Mouse (Mus musculus) neural tube, embryonic 11.5 days (tissue): ENCODE measurements around the gene Psmd4. TPM values are rescaled to one million over a fixed set of nuclear protein-coding genes. Genes with fewer than 3 reads are reported as not detected.
A peak's percentile ranks its signal among the peaks of the same experiment; 100 is the strongest.

ENCODE experiments used
- ATAC-seq: fragments of 200-750 bp; cut with Nextera tagmentation; 2 replicates; pipeline ENCODE4 v1.8.0; 2017; ENCODE audit warnings: moderate number of reproducible peaks, mild to moderate bottlenecking, moderate TSS enrichment, moderate library complexity; ENCODE audit not compliant: insufficient read depth, low FRiP score, low TSS enrichment
- DNase-seq: peaks from one replicate; pipeline ENCODE4 v3.0.0-alpha.2; 2015; ENCODE audit warnings: low spot score
- H3K27ac ChIP-seq: fragments of 300-500 bp; sonication (generic); 2 replicates; pipeline ENCODE4 v1.5.1; 2014; ENCODE audit warnings: low read depth, mild to moderate bottlenecking, low read length
- H3K27me3 ChIP-seq: fragments of 300-500 bp; sonication (generic); 2 replicates; pipeline ENCODE4 v1.6.1; 2014; ENCODE audit warnings: mild to moderate bottlenecking, low read length, mixed read lengths; ENCODE audit not compliant: control insufficient read depth, insufficient read depth
- H3K36me3 ChIP-seq: fragments of 300-500 bp; sonication (generic); 2 replicates; pipeline ENCODE4 v1.6.1; 2014; ENCODE audit warnings: mild to moderate bottlenecking, low read length, moderate library complexity, mixed read lengths; ENCODE audit not compliant: control insufficient read depth, insufficient read depth
- H3K4me1 ChIP-seq: fragments of 300-500 bp; sonication (generic); 2 replicates; pipeline ENCODE4 v1.6.1; 2014; ENCODE audit warnings: low read length, mixed read lengths; ENCODE audit not compliant: control insufficient read depth, insufficient read depth
- H3K4me2 ChIP-seq: fragments of 300-500 bp; sonication (generic); 2 replicates; pipeline ENCODE4 v1.6.1; 2014; ENCODE audit warnings: low read depth, mild to moderate bottlenecking, moderate library complexity
- H3K4me3 ChIP-seq: fragments of 300-500 bp; sonication (generic); 2 replicates; pipeline ENCODE4 v1.5.1; 2014; ENCODE audit warnings: low read depth, low read length
- H3K9ac ChIP-seq: fragments of 300-500 bp; sonication (generic); 2 replicates; pipeline ENCODE4 v1.6.1; 2014; ENCODE audit warnings: mild to moderate bottlenecking, low read length
- H3K9me3 ChIP-seq: fragments of 300-500 bp; sonication (generic); 2 replicates; pipeline ENCODE4 v1.6.1; 2016; ENCODE audit warnings: low read length; ENCODE audit not compliant: control insufficient read depth
- WGBS: fragments of 180-500 bp; shearing (Covaris S2); extraction: QIAGEN DNeasy Blood & Tissue Kit; methylation state at CpG from one replicate; pipeline ENCODE4 v1.1.7; 2014; 5-methylcytosine and 5-hydroxymethylcytosine counted together
- polyA plus RNA-seq: library from polyadenylated mRNA; unstranded; fragments of >200 nt; fragmentation: Nextera tagmentation; extraction: Ambion mirVana; gene quantifications from 2 replicates; pipeline ENCODE4 v1.2.1, GENCODE M21; 2014

Psmd4 gene
- polyA plus RNA-seq, 1 experiment from 2014 or later: 321 TPM

- no peak for DNase-seq
- no peaks in the 10 kb centered on the region for H3K4me1 ChIP-seq
- no peak overlapping the region for H3K9ac ChIP-seq
- H3K4me2 ChIP-seq: no peak overlapping the region
- H3K36me3 ChIP-seq: peaks cover 10% of the 10 kb centered on the region
- H3K27ac ChIP-seq: no peak overlapping the region
- 59% methylated on average over 10 of the region's 10 CpGs for WGBS
- H3K9me3 ChIP-seq: no peaks in the 10 kb centered on the region
- no peak for ATAC-seq
- H3K4me3 ChIP-seq: no peak overlapping the region
- no peaks in the 10 kb centered on the region for H3K27me3 ChIP-seq
Observed at GRCm38 (mm10) chr3:95054481-95055260, 12.3 kb upstream of the Psmd4 start.

DNA sequence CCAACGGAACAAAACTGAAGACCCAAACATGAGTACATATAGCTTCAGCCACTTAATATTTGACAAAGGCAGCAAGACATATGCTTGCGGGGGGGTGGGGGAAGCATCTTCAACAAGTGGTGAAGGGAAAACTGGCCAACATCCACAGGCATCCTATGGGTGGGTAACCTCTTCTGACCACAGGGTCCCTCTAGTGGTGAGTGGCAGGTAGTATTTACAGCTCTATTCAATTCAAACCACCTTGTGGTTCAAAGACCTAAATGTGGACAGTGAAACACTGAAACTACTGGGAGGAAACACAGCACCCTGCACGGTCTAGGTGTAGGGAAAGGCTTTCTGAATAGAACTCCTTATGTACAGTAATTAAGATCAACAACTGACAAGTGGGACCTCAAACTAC lies 11.3 kb upstream of the Psmd4 start:
- no peak for ATAC-seq
- Histone ChIP-seq H3K4me3 (no peak overlapping the region), H3K27ac (no peak overlapping the region), H3K27me3 (no peaks in the 10 kb centered on the region), H3K4me1 (no peaks in the 10 kb centered on the region), H3K36me3 (peaks cover 8% of the 10 kb centered on the region), H3K9ac (no peak overlapping the region), H3K9me3 (no peaks in the 10 kb centered on the region), H3K4me2 (no peak overlapping the region)
- WGBS: 46% methylated on average over 3 of the region's 3 CpGs
- DNase-seq: no peak

DNA sequence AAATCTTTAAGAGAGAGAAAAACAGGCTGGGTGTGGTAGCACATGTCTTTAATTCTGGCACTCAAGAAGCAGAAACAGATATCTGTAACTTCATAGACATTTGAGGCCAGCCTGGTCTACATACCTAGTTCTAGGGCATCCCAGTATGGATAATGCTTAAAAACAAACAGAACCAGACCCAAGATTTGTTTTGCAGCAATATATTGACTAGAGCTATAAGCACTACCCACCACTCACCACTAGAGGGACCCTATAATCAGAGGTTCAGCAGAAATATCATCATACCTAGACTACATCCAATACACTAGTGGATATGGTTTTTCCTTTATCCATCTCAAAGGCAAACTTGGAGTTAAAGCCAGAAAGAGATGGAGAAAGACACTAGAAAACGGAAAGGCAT lies 10.5 kb upstream of the Psmd4 start:
- Histone ChIP-seq H3K36me3 (peaks cover 4% of the 10 kb centered on the region), H3K4me3 (no peak overlapping the region), H3K9me3 (no peaks in the 10 kb centered on the region), H3K4me1 (no peaks in the 10 kb centered on the region), H3K27me3 (no peaks in the 10 kb centered on the region), H3K27ac (no peak overlapping the region), H3K4me2 (no peak overlapping the region), H3K9ac (no peak overlapping the region)
- DNase-seq (no peak), ATAC-seq (no peak)
- 48% methylated on average over 1 of the region's 1 CpGs for WGBS

DNA sequence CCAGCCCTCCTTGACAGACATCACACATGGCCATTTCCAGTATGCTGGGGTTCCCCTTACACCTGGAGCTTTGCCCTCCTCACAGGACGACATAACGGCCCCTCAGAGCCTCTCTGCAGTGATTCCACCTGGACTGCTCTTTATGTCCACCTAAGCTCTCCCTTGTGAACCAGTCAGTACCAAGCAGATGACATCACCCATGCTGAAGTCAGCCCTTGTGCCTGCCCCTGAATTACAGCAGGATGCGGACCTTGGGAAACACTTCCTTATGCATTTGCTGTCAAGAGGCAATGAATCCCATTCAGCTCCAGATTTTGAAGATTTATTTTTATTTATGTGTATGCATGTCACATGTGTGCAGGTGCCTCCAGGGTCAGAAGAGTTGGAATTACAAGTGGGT lies 5.5 kb upstream of the Psmd4 start:
- 73% methylated on average over 3 of the region's 3 CpGs for WGBS
- no peak for ATAC-seq
- no peaks in the 10 kb centered on the region for H3K9me3 ChIP-seq

DNA sequence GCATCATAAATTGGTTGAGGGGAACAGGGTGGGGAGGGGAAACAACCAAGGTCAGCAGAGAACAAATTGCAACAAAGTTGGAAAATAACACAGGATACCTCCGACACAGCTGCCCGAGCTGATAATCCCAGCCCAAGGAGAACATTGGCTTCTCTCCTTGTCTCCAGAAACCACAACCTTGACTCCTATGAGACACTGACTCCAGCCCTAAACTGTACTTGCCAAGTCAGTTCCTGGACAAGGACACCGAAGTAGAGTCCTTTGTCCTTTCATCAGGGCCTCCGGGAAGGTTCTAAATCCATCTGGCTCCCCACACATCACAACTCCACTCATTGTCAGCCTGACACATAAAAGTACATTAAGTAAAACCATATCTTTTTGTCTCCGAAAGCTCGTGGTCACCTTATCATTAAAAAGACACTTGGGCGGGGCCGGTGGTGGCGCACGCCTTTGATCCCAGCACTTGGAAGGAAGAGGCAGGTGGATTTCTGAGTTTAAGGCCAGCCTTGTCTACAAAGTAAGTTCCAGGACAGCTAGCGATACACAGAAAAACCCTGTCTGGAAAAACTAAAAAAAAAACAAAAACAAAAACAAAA lies 4.1 kb upstream of the Psmd4 start:
- Histone ChIP-seq H3K4me1 (peaks cover 1% of the 10 kb centered on the region), H3K9me3 (no peaks in the 10 kb centered on the region), H3K4me3 (no peak overlapping the region), H3K27ac (no peak overlapping the region), H3K36me3 (no peaks in the 10 kb centered on the region), H3K4me2 (no peak overlapping the region), H3K27me3 (no peaks in the 10 kb centered on the region), H3K9ac (no peak overlapping the region)
- ATAC-seq (no peak), DNase-seq (no peak)
- 89% methylated on average over 11 of the region's 11 CpGs for WGBS

More for the DNA sequence above, 5.5 kb upstream of the Psmd4 start:
- Histone ChIP-seq H3K27me3 (no peaks in the 10 kb centered on the region), H3K4me2 (no peak overlapping the region), H3K36me3 (no peaks in the 10 kb centered on the region), H3K4me3 (no peak overlapping the region), H3K4me1 (no peaks in the 10 kb centered on the region), H3K9ac (no peak overlapping the region), H3K27ac (no peak overlapping the region)
- DNase-seq: no peak

GRCm38 (mm10) chr3:95043251-95043650 lies 837 bp upstream of the Psmd4 start:
- Histone ChIP-seq H3K36me3 (no peaks in the 10 kb centered on the region; the same call in 1 of the 2 replicates), H3K4me1 (peaks cover 5% of the 10 kb centered on the region), H3K9ac (no peak overlapping the region), H3K9me3 (no peaks in the 10 kb centered on the region), H3K27me3 (no peaks in the 10 kb centered on the region), H3K4me2 (no peak overlapping the region), H3K4me3 (no peak overlapping the region), H3K27ac (no peak overlapping the region)
- DNase-seq (no peak), ATAC-seq (no peak)
- 74% methylated on average over 6 of the region's 6 CpGs for WGBS

GRCm38 (mm10) chr3:95042838-95043229 lies 420 bp upstream of the Psmd4 start:
- H3K9me3 ChIP-seq: no peaks in the 10 kb centered on the region
- ATAC-seq: peak; percentile 38
- no peak for DNase-seq
- H3K36me3 ChIP-seq: no peaks in the 10 kb centered on the region; the same call in 1 of the 2 replicates
- H3K4me2 ChIP-seq: peak overlapping the region; percentile 39
- peaks cover 5% of the 10 kb centered on the region for H3K4me1 ChIP-seq
- H3K4me3 ChIP-seq: peak overlapping the region; percentile 69
- no peak overlapping the region for H3K9ac ChIP-seq
- no peaks in the 10 kb centered on the region for H3K27me3 ChIP-seq
- WGBS: 31% methylated on average over 7 of the region's 7 CpGs
- no peak overlapping the region for H3K27ac ChIP-seq

- Histone ChIP-seq H3K4me3 (peak overlapping the region; percentile 69), H3K36me3 (no peaks in the 10 kb centered on the region; the same call in 1 of the 2 replicates), H3K9ac (peak overlapping the region; percentile 73), H3K27ac (no peak overlapping the region), H3K4me1 (peaks cover 5% of the 10 kb centered on the region), H3K9me3 (no peaks in the 10 kb centered on the region), H3K4me2 (peak overlapping the region; percentile 57), H3K27me3 (no peaks in the 10 kb centered on the region)
- ATAC-seq (no peak), DNase-seq (no peak)
- 14% methylated on average over 3 of the region's 3 CpGs for WGBS
Observed at GRCm38 (mm10) chr3:95041625-95042024, 789 bp downstream of the Psmd4 start.

DNA sequence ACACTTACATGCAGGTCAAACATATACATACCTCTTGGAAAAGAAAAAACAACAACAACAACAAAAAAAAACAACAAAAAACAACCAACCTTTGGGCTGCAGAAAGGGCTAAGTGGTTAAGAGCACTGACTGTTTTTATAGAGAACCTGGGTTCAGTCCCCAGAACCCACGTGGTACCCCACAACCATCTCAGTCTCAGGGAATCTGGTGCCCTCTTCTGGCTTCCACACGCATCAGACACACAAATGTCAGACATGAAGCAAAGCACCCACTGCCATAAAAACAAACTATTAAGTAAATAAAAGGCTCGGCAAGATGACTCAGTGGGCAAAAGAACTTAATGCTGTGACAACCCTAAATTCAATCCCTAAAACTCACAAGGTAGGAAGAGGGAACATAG lies 12.5 kb downstream of the Psmd4 start:
- ATAC-seq: no peak
- no peak overlapping the region for H3K27ac ChIP-seq
- H3K9me3 ChIP-seq: no peaks in the 10 kb centered on the region
- H3K4me2 ChIP-seq: no peak overlapping the region
- 75% methylated on average over 3 of the region's 3 CpGs for WGBS
- no peaks in the 10 kb centered on the region; the same call in 1 of the 2 replicates for H3K4me1 ChIP-seq
- no peak for DNase-seq
- H3K4me3 ChIP-seq: no peak overlapping the region
- H3K9ac ChIP-seq: no peak overlapping the region
- H3K27me3 ChIP-seq: no peaks in the 10 kb centered on the region
- peaks cover 21% of the 10 kb centered on the region for H3K36me3 ChIP-seq
